Mouse (Mus musculus): ENCODE measurements around the gene Smap2.

GRCm38 (mm10) chr4:121021911-121022310 is 4.9 kb upstream of the Smap2 start:
- TF ChIP-seq CTCF (IDR thresholded peaks at IDR 0.05; ENCODE audit: extremely low read depth, insufficient read length, insufficient replicate concordance, low read depth, low read length) (no peak), POLR2A (IDR thresholded peaks at IDR 0.05; ENCODE audit: low read depth, low read length) (no peak)

All from small intestine, adult 2 months (tissue).